Mouse (Mus musculus) midbrain, embryonic 16.5 days (tissue): ENCODE results near the gene Gm5615. TPM values are rescaled to one million over a fixed set of nuclear protein-coding genes. Genes with fewer than 3 reads are reported as not detected.

Source experiments
- ATAC-seq: fragments of 200-750 bp; cut with Nextera tagmentation; 2 replicates; pipeline ENCODE4 v1.8.0; 2017; ENCODE audit warnings: moderate TSS enrichment
- H3K27ac ChIP-seq: fragments of 300-500 bp; sonication (generic); 2 replicates; pipeline ENCODE4 v1.5.1; 2014; ENCODE audit warnings: mild to moderate bottlenecking, low read length, mixed read lengths
- H3K27me3 ChIP-seq: fragments of 300-500 bp; sonication (generic); 2 replicates; pipeline ENCODE4 v1.6.1; 2014; ENCODE audit warnings: low read depth, low read length, mixed read lengths; ENCODE audit not compliant: control insufficient read depth, insufficient read depth
- H3K36me3 ChIP-seq: fragments of 300-500 bp; sonication (generic); 2 replicates; pipeline ENCODE4 v1.6.1; 2014; ENCODE audit warnings: mild to moderate bottlenecking, low read length, moderate library complexity, mixed read lengths; ENCODE audit not compliant: control insufficient read depth, insufficient read depth
- H3K4me1 ChIP-seq: fragments of 300-500 bp; sonication (generic); 2 replicates; pipeline ENCODE4 v1.6.1; 2014; ENCODE audit warnings: mild to moderate bottlenecking, low read length, mixed read lengths; ENCODE audit not compliant: control insufficient read depth, insufficient read depth
- H3K4me2 ChIP-seq: fragments of 300-500 bp; sonication (generic); 2 replicates; pipeline ENCODE4 v1.6.1; 2014; ENCODE audit warnings: mild to moderate bottlenecking, low read length, mixed read lengths
- H3K4me3 ChIP-seq: fragments of 300-500 bp; sonication (generic); 2 replicates; pipeline ENCODE4 v1.5.1; 2014; ENCODE audit warnings: low read depth, mild to moderate bottlenecking, low read length, moderate library complexity, mixed read lengths
- H3K9ac ChIP-seq: fragments of 300-500 bp; sonication (generic); 2 replicates; pipeline ENCODE4 v1.6.1; 2014; ENCODE audit warnings: low read depth, low read length, mixed read lengths
- H3K9me3 ChIP-seq: fragments of 300-500 bp; sonication (generic); replicated peaks from 2 replicates; pipeline ENCODE4 v1.6.1; 2014; ENCODE audit warnings: mild to moderate bottlenecking, low read length, mixed read lengths; ENCODE audit not compliant: control insufficient read depth, poor library complexity, severe bottlenecking
- WGBS: fragments of 180-500 bp; shearing (Covaris S2); extraction: QIAGEN DNeasy Blood & Tissue Kit; methylation state at CpG from one replicate; pipeline ENCODE4 v1.1.7; 2014; 5-methylcytosine and 5-hydroxymethylcytosine counted together
- polyA plus RNA-seq: library from polyadenylated mRNA; unstranded; fragments of >200 nt; fragmentation: Nextera tagmentation; extraction: Ambion mirVana; gene quantifications from 2 replicates; pipeline ENCODE4 v1.2.1, GENCODE M21; 2015

Gm5615 gene
- polyA plus RNA-seq, result not detected in 2 replicates

DNA sequence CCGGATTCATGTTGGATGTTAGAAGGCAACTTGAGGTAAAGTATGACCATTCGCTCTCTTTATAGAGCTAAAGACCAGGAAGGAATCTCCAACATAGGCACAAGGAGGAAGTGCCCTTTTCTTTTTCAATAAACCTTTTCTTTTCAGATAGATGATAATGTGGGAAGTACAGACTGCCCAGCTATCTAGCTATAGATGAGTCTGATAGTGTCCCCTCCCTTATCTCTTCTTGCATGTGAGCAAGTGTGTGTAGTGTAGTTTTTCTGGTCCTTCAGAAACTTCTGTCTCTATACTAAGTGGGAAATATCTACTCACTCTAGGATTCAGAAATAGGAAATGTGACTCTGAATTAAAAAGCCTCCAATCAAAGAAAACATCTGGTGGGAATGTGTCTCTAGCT lies at the start of gene Gm5615:
Gene Gm5615, minus strand, starts transcription at position 101 of the 400 bp plus-strand sequence.
- Histone ChIP-seq H3K4me1 (no peaks in the 10 kb centered on the region), H3K27me3 (no peaks in the 10 kb centered on the region), H3K4me2 (no peak within 1 kb of the TSS), H3K27ac (no peak within 1 kb of the TSS), H3K4me3 (no peak within 1 kb of the TSS), H3K9me3 (no peaks in the 10 kb centered on the region), H3K36me3 (no peaks in the 10 kb centered on the region), H3K9ac (no peak within 1 kb of the TSS)
- WGBS, result 95% methylated on average over 2 of the region's 2 CpGs
- ATAC-seq, result no peak

DNA sequence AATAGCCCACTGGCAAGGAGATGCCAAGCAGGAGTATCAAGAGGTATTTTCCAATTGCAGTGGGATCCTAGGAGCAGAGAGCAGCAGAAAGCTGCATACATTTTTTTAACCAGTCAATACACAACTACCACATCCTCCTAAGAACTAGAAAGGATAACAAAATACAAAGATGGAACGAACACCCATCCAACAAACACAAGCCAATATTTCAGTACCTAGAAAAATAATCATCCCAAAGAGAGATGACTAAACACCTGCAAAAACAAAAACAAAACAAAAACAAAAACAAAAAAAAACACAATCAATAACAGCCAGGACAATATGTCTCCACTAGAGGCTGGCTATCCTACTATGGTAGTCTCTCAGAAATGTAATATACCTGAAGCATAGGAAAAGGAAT lies 40.8 kb upstream of the Gm5615 start, which contains the start of gene Gm17689:
Gene Gm17689, minus strand, starts transcription at position 101 of the 400 bp plus-strand sequence.
- Histone ChIP-seq H3K9ac (no peak within 1 kb of the TSS), H3K36me3 (no peaks in the 10 kb centered on the region), H3K4me3 (no peak within 1 kb of the TSS), H3K27ac (no peak within 1 kb of the TSS), H3K4me2 (no peak within 1 kb of the TSS), H3K4me1 (no peaks in the 10 kb centered on the region), H3K9me3 (0 out of 2 replicates have a peak, but pooled peaks cover 5% of the 10 kb centered on the region), H3K27me3 (no peaks in the 10 kb centered on the region)
- no peak for ATAC-seq
- 58% methylated on average over 1 of the region's 1 CpGs for WGBS

DNA sequence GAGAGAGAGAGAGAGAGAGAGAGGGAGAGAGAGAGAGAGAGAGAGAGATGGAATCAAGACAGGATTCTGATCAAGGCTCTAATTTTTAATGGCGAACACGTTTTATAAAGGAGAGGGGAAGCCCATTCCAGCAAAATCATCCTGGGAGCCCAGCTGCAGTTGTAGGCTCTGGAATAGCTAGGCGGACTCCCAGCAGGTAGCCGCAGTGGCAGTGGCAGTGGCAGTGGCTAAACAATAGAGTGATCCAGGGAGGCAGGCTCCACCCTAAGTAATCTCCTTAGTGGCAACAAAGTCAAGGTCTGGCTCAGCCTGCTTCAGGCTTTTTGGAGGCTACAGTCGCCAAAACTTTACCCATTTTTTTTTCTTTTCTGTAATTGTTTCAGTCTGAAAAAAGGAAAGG lies 37.6 kb downstream of the Gm5615 start:
- peaks cover 11% of the 10 kb centered on the region for H3K9me3 ChIP-seq
- no peak overlapping the region for H3K9ac ChIP-seq
- WGBS, result 89% methylated on average over 5 of the region's 5 CpGs
- no peak overlapping the region for H3K4me3 ChIP-seq
- no peaks in the 10 kb centered on the region for H3K4me1 ChIP-seq
- no peaks in the 10 kb centered on the region for H3K36me3 ChIP-seq
- H3K27ac ChIP-seq, result no peak overlapping the region
- ATAC-seq, result no peak
- no peaks in the 10 kb centered on the region for H3K27me3 ChIP-seq
- H3K4me2 ChIP-seq, result no peak overlapping the region

DNA sequence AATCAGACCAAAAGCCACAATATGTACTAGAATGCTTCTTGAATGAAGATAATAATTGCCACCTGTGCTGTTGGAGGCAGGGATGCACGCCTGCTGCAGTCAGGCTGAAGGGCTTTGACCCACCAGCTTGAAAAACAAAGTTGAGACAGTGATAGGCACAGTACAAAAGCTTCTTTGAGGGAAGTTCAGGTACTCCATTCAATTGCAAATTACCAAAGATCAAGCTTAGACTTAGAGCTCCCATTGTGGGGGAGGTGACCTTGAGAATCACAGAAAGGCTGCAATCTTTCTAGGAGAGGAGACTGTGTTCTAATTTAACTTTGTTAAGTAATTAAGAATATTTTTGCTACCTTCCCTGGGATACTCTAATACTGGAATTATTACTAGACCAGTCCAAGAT lies 45.9 kb downstream of the Gm5615 start:
- H3K4me3 ChIP-seq, result no peak overlapping the region
- WGBS, result 58% methylated on average over 1 of the region's 1 CpGs
- no peak overlapping the region for H3K9ac ChIP-seq
- ATAC-seq, result no peak
- H3K27me3 ChIP-seq, result no peaks in the 10 kb centered on the region
- H3K27ac ChIP-seq, result no peak overlapping the region
- no peaks in the 10 kb centered on the region for H3K36me3 ChIP-seq
- H3K4me2 ChIP-seq, result no peak overlapping the region
- H3K4me1 ChIP-seq, result no peaks in the 10 kb centered on the region
- peaks cover 7% of the 10 kb centered on the region; the same call in 1 of the 2 replicates for H3K9me3 ChIP-seq

DNA sequence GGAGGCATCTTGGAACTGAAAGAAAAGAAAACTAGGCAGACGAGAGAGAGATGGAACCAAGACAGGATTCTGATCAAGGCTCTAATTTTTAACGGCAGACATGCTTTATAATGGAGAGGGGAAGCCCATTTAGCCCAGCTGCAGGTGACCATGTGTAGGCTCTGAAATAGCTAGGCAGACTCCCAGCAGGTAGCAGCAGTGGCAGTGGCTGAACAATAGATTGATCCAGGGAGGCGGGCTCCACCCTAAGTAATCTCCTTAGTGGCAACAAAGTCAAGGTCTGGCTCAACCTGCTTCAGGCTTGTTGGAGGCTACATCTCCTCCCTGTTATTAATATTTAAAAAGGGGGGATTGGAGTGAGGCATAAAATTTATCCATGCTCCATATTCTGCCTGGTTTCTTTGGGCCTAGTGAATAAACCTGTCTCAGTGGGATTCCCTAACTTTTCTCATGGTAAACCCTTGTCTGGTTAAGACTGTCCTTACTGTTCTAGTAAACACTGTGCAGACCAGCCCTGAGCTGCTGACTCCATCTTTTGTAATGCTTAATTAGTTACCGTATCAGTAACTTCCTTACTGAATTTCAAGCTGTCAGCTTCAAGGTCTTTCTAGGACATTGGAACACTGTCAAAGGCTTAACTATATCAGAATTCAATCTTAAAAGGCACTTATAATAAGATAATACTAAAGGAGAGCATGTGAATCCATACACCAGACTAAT lies 47.1 kb downstream of the Gm5615 start:
- Histone ChIP-seq H3K4me2 (no peak overlapping the region), H3K4me3 (no peak overlapping the region), H3K36me3 (no peaks in the 10 kb centered on the region), H3K27ac (no peak overlapping the region), H3K4me1 (no peaks in the 10 kb centered on the region), H3K9ac (no peak overlapping the region), H3K9me3 (peaks cover 7% of the 10 kb centered on the region; the same call in 1 of the 2 replicates), H3K27me3 (no peaks in the 10 kb centered on the region)
- ATAC-seq, result no peak
- 89% methylated on average over 4 of the region's 4 CpGs for WGBS

Other genes with a start within 250 kb of the Gm5615 start
- not detected in 2 replicates for gene Gm7257, start 110.1 kb downstream of the Gm5615 start, polyA plus RNA-seq
- gene Gm9513, start 66.3 kb downstream of the Gm5615 start, polyA plus RNA-seq, result not detected in 2 replicates
- not detected in 2 replicates for gene Gm17689, start 40.7 kb upstream of the Gm5615 start, polyA plus RNA-seq
- gene A630095E13Rik, start 101.4 kb upstream of the Gm5615 start, polyA plus RNA-seq, result not detected in 2 replicates
- gene Acrv1, start 151.3 kb upstream of the Gm5615 start, polyA plus RNA-seq, result not detected in 2 replicates
- 5.6 and 8.8 TPM in 2 replicates for gene Chek1, start 185.1 kb upstream of the Gm5615 start, polyA plus RNA-seq
- 85.1 and 89.0 TPM in 2 replicates for gene Stt3a, start 225.7 kb upstream of the Gm5615 start, polyA plus RNA-seq